Mouse (Mus musculus): ENCODE data around the gene Fam166b. TPM values are rescaled to one million over a fixed set of nuclear protein-coding genes. Genes with fewer than 3 reads are reported as not detected.

Gene Fam166b
- polyA plus RNA-seq (2014; fragmentation: Illumina TruSeq; extraction: RNeasy Lipid Tissue Mini Kit (QIAGEN cat#74804); ENCODE audit: low read depth, low replicate concordance): 0.35 TPM

GRCm38 (mm10) chr4:43428946-43429345 is at the start of gene Fam166b:
TSS of gene Fam166b (minus strand) at chr4:43429134.

GRCm38 (mm10) chr4:43454041-43454836 is 25.3 kb upstream of the Fam166b start, which contains the start of gene Cd72:
TSS of gene Cd72 (minus strand) at chr4:43454628.

GRCm38 (mm10) chr4:43441639-43442038 is 12.7 kb upstream of the Fam166b start, which contains the start of gene Tesk1:
TSS of gene Tesk1 (plus strand) at chr4:43441939.

GRCm38 (mm10) chr4:43381408-43382154 is 47.4 kb downstream of the Fam166b start, which contains the start of gene Rusc2:
TSS of gene Rusc2 (plus strand) at chr4:43381979.

Other genes with a start within 250 kb of the Fam166b start
- gene Atp8b5, start 162.0 kb downstream of the Fam166b start, polyA plus RNA-seq (2014; fragmentation: Illumina TruSeq; extraction: RNeasy Lipid Tissue Mini Kit (QIAGEN cat#74804); ENCODE audit: low read depth, low replicate concordance): 38.0 TPM
- 1.3 TPM for gene Rusc2, start 47.2 kb downstream of the Fam166b start, polyA plus RNA-seq (2014; fragmentation: Illumina TruSeq; extraction: RNeasy Lipid Tissue Mini Kit (QIAGEN cat#74804); ENCODE audit: low read depth, low replicate concordance)
- gene Tesk1, start 12.8 kb upstream of the Fam166b start, polyA plus RNA-seq (2014; fragmentation: Illumina TruSeq; extraction: RNeasy Lipid Tissue Mini Kit (QIAGEN cat#74804); ENCODE audit: low read depth, low replicate concordance): 13.6 TPM
- gene Cd72, start 25.5 kb upstream of the Fam166b start, polyA plus RNA-seq (2014; fragmentation: Illumina TruSeq; extraction: RNeasy Lipid Tissue Mini Kit (QIAGEN cat#74804); ENCODE audit: low read depth, low replicate concordance): 0.14 TPM
- not detected for gene Sit1, start 54.6 kb upstream of the Fam166b start, polyA plus RNA-seq (2014; fragmentation: Illumina TruSeq; extraction: RNeasy Lipid Tissue Mini Kit (QIAGEN cat#74804); ENCODE audit: low read depth, low replicate concordance)
- gene Ccdc107, start 63.8 kb upstream of the Fam166b start, polyA plus RNA-seq (2014; fragmentation: Illumina TruSeq; extraction: RNeasy Lipid Tissue Mini Kit (QIAGEN cat#74804); ENCODE audit: low read depth, low replicate concordance): 2.4 TPM
- 5.1 TPM for gene Arhgef39, start 70.6 kb upstream of the Fam166b start, polyA plus RNA-seq (2014; fragmentation: Illumina TruSeq; extraction: RNeasy Lipid Tissue Mini Kit (QIAGEN cat#74804); ENCODE audit: low read depth, low replicate concordance)
- gene Car9, start 77.8 kb upstream of the Fam166b start, polyA plus RNA-seq (2014; fragmentation: Illumina TruSeq; extraction: RNeasy Lipid Tissue Mini Kit (QIAGEN cat#74804); ENCODE audit: low read depth, low replicate concordance): not detected
- gene Tpm2, start 94.6 kb upstream of the Fam166b start, polyA plus RNA-seq (2014; fragmentation: Illumina TruSeq; extraction: RNeasy Lipid Tissue Mini Kit (QIAGEN cat#74804); ENCODE audit: low read depth, low replicate concordance): 2.8 TPM
- gene Creb3, start 133.2 kb upstream of the Fam166b start, polyA plus RNA-seq (2014; fragmentation: Illumina TruSeq; extraction: RNeasy Lipid Tissue Mini Kit (QIAGEN cat#74804); ENCODE audit: low read depth, low replicate concordance): 12.2 TPM
- 39.2 TPM for gene Tln1, start 133.6 kb upstream of the Fam166b start, polyA plus RNA-seq (2014; fragmentation: Illumina TruSeq; extraction: RNeasy Lipid Tissue Mini Kit (QIAGEN cat#74804); ENCODE audit: low read depth, low replicate concordance)
- 2.8 TPM for gene Rgp1, start 149.6 kb upstream of the Fam166b start, polyA plus RNA-seq (2014; fragmentation: Illumina TruSeq; extraction: RNeasy Lipid Tissue Mini Kit (QIAGEN cat#74804); ENCODE audit: low read depth, low replicate concordance)
- 8.7 TPM for gene Gba2, start 149.7 kb upstream of the Fam166b start, polyA plus RNA-seq (2014; fragmentation: Illumina TruSeq; extraction: RNeasy Lipid Tissue Mini Kit (QIAGEN cat#74804); ENCODE audit: low read depth, low replicate concordance)
- not detected for gene Msmp, start 155.4 kb upstream of the Fam166b start, polyA plus RNA-seq (2014; fragmentation: Illumina TruSeq; extraction: RNeasy Lipid Tissue Mini Kit (QIAGEN cat#74804); ENCODE audit: low read depth, low replicate concordance)
- 0.94 TPM for gene Npr2, start 202.8 kb upstream of the Fam166b start, polyA plus RNA-seq (2014; fragmentation: Illumina TruSeq; extraction: RNeasy Lipid Tissue Mini Kit (QIAGEN cat#74804); ENCODE audit: low read depth, low replicate concordance)
- 7.7 TPM for gene Spag8, start 224.5 kb upstream of the Fam166b start, polyA plus RNA-seq (2014; fragmentation: Illumina TruSeq; extraction: RNeasy Lipid Tissue Mini Kit (QIAGEN cat#74804); ENCODE audit: low read depth, low replicate concordance)
- gene Hint2, start 227.3 kb upstream of the Fam166b start, polyA plus RNA-seq (2014; fragmentation: Illumina TruSeq; extraction: RNeasy Lipid Tissue Mini Kit (QIAGEN cat#74804); ENCODE audit: low read depth, low replicate concordance): 0.91 TPM
- gene Tmem8b, start 239.8 kb upstream of the Fam166b start, polyA plus RNA-seq (2014; fragmentation: Illumina TruSeq; extraction: RNeasy Lipid Tissue Mini Kit (QIAGEN cat#74804); ENCODE audit: low read depth, low replicate concordance): 11.4 TPM
- 179 TPM for gene Fam221b, start 240.0 kb upstream of the Fam166b start, polyA plus RNA-seq (2014; fragmentation: Illumina TruSeq; extraction: RNeasy Lipid Tissue Mini Kit (QIAGEN cat#74804); ENCODE audit: low read depth, low replicate concordance)